Mouse (Mus musculus) lung, embryonic 15.5 days (tissue): ENCODE results near the gene Lmntd2. TPM values are rescaled to one million over a fixed set of nuclear protein-coding genes. Genes with fewer than 3 reads are reported as not detected.
A peak's percentile ranks its signal among the peaks of the same experiment; 100 is the strongest.
"Not testable (repeated sequence)": the region's sequence is repeated elsewhere in the genome, so short reads cannot be mapped to it uniquely, and the experiment has no call there.

Experiments used
- ATAC-seq: fragments of 200-750 bp; cut with Nextera tagmentation; 2 replicates; pipeline ENCODE4 v1.8.0; 2017; ENCODE audit warnings: moderate number of reproducible peaks, borderline replicate concordance; ENCODE audit not compliant: low FRiP score, low TSS enrichment; ENCODE audit errors: extremely low read depth
- H3K27ac ChIP-seq: fragments of 300-500 bp; sonication (generic); 2 replicates; pipeline ENCODE4 v1.5.1; 2015; ENCODE audit warnings: moderate library complexity, mild to moderate bottlenecking, inconsistent platforms
- H3K27me3 ChIP-seq: fragments of 300-500 bp; sonication (generic); 2 replicates; pipeline ENCODE4 v1.6.1; 2015; ENCODE audit warnings: inconsistent platforms
- H3K36me3 ChIP-seq: fragments of 300-500 bp; sonication (generic); 2 replicates; pipeline ENCODE4 v1.6.1; 2015; ENCODE audit warnings: inconsistent platforms
- H3K4me1 ChIP-seq: fragments of 300-500 bp; sonication (generic); 2 replicates; pipeline ENCODE4 v1.6.1; 2015; ENCODE audit warnings: inconsistent platforms
- H3K4me2 ChIP-seq: fragments of 300-500 bp; sonication (generic); 2 replicates; pipeline ENCODE4 v1.6.1; 2015; ENCODE audit warnings: inconsistent platforms, mild to moderate bottlenecking, moderate library complexity
- H3K4me3 ChIP-seq: fragments of 300-500 bp; sonication (generic); 2 replicates; pipeline ENCODE4 v1.5.1; 2015; ENCODE audit warnings: mild to moderate bottlenecking, inconsistent platforms
- H3K9ac ChIP-seq: fragments of 300-500 bp; sonication (generic); 2 replicates; pipeline ENCODE4 v1.6.1; 2015; ENCODE audit warnings: inconsistent platforms
- H3K9me3 ChIP-seq: fragments of 300-500 bp; sonication (generic); 2 replicates; pipeline ENCODE4 v1.6.1; 2016; ENCODE audit warnings: inconsistent platforms
- WGBS: fragments of 180-500 bp; shearing (Covaris S2); methylation state at CpG from one replicate; pipeline ENCODE4 v1.1.7; 2015; 5-methylcytosine and 5-hydroxymethylcytosine counted together
- polyA plus RNA-seq: library from polyadenylated mRNA; unstranded; fragments of >200 nt; fragmentation: Nextera tagmentation; extraction: Ambion mirVana; gene quantifications from 2 replicates; pipeline ENCODE4 v1.2.1, GENCODE M21; 2015

Gene Lmntd2
- 1.1 and 1.3 TPM in 2 replicates for polyA plus RNA-seq

DNA sequence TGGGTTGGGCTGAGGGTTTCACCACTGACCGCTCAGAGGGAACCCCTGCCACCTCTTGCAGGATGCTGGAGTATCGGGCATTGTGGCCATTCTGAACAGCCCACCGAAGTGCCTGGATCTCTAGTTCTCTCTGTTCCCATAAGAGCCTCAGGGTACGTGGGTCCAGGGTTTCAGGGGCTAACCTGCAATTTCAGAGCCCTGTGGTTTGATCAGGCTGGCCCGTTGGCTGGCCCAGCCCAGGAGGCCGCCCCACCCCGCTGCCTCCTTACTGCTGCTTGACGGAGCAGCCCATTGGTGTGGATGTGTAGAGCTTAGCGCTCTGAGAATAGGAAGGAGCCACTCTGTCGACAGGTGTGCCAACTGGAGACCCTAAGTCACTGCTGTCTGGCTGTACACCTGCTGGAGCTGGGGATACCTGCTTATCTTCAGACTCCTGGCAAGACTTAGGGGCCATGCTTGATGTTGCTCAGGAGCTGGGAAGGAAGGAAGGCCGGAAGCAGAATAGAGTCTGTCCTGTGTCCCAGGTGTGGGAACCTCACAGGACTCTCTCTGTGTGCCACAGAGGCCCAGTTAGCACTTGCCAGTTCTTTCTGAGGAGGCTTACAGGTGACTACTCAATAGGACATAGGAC lies at the start of gene Lmntd2:
TSS of gene Lmntd2 (minus strand) at position 476 of the 631 bp plus-strand sequence.
- WGBS: 82% methylated on average over 11 of the region's 11 CpGs

DNA sequence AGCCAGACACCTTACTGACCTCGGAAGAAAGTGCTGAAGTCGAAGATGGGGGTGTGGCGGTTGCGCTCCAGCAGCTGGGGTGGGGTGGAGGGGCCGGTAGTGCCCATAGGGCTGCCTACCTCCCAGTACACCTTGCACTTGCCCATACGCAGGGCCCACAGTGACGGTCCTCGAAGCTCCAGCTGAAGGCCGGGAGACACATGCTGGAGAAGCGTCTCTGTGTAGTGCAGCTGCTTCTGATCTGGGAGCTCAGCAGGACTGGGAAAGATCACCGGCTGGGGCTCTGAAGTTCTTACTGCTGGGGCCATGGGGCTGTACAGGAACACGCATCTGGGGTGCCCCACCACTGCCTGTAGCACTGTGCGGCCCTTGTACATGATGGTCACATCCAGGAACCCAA lies 49.8 kb upstream of the Lmntd2 start:
- peaks cover 54% of the 10 kb centered on the region for H3K36me3 ChIP-seq
- no peak overlapping the region for H3K9ac ChIP-seq
- 88% methylated on average over 13 of the region's 13 CpGs for WGBS

More for the DNA sequence above, at the start of gene Lmntd2:
- Histone ChIP-seq H3K36me3 (no peaks in the 10 kb centered on the region), H3K27me3 (no peaks in the 10 kb centered on the region), H3K9me3 (no peaks in the 10 kb centered on the region), H3K9ac (peak within 1 kb of the TSS; percentile 61), H3K4me3 (peak within 1 kb of the TSS; percentile 67), H3K4me1 (peaks cover 24% of the 10 kb centered on the region), H3K27ac (peak within 1 kb of the TSS; percentile 94), H3K4me2 (peak within 1 kb of the TSS; percentile 97)
- ATAC-seq: no peak

DNA sequence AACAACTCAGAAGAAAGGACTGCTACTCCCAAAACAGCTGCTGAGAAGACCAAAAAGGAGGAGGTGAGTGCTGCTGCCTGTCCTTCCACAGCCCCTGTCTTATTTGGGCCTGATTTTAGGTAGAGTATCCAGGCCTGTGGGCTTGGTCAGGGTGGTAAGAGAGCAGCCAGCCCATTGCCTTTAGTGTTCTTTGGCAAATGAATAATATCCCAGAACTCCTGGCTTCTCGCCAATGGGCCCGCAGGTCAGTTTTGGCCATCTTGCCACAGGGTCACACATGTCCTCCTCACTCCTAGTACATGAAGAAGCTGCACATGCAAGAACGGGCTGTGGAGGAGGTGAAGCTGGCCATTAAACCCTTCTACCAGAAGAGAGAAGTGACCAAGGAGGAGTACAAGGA lies 47.6 kb upstream of the Lmntd2 start:
- no peaks in the 10 kb centered on the region for H3K27me3 ChIP-seq
- no peaks in the 10 kb centered on the region for H3K9me3 ChIP-seq
- no peak overlapping the region for H3K4me3 ChIP-seq
- no peak for ATAC-seq
- 86% methylated on average over 3 of the region's 3 CpGs for WGBS
- H3K27ac ChIP-seq: no peak overlapping the region
- peaks cover 76% of the 10 kb centered on the region for H3K36me3 ChIP-seq
- peaks cover 12% of the 10 kb centered on the region for H3K4me1 ChIP-seq
- H3K4me2 ChIP-seq: no peak overlapping the region
- H3K9ac ChIP-seq: no peak overlapping the region

More for the DNA sequence above, 49.8 kb upstream of the Lmntd2 start:
- H3K4me3 ChIP-seq: no peak overlapping the region
- ATAC-seq: no peak
- H3K27ac ChIP-seq: no peak overlapping the region
- H3K27me3 ChIP-seq: no peaks in the 10 kb centered on the region
- H3K9me3 ChIP-seq: no peaks in the 10 kb centered on the region
- H3K4me1 ChIP-seq: peaks cover 12% of the 10 kb centered on the region
- H3K4me2 ChIP-seq: no peak overlapping the region

DNA sequence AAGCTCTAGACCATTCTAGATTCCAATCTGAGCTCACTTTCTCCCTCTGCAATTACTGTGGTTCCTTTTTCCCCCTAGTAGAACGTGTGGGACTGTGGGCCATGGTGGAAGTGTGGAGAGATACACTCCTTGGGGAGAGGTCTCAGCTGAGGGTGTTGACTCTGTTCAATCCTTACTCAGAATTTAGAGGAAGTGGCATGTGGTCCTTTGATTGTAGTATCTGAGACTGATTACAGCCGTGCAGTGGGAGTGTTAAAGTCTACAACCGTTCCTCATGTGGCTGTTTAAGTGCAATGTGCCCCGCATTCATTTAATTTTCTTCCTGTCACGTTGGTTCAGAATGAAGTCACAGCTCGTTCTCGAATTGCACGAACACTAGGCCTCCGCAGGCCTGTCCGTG lies 42.3 kb upstream of the Lmntd2 start:
- Histone ChIP-seq H3K9ac (no peak overlapping the region), H3K4me3 (no peak overlapping the region), H3K27me3 (no peaks in the 10 kb centered on the region), H3K9me3 (no peaks in the 10 kb centered on the region), H3K4me2 (no peak overlapping the region), H3K27ac (no peak overlapping the region), H3K4me1 (no peaks in the 10 kb centered on the region), H3K36me3 (peaks cover 89% of the 10 kb centered on the region)
- WGBS: 86% methylated on average over 10 of the region's 10 CpGs
- no peak for ATAC-seq

DNA sequence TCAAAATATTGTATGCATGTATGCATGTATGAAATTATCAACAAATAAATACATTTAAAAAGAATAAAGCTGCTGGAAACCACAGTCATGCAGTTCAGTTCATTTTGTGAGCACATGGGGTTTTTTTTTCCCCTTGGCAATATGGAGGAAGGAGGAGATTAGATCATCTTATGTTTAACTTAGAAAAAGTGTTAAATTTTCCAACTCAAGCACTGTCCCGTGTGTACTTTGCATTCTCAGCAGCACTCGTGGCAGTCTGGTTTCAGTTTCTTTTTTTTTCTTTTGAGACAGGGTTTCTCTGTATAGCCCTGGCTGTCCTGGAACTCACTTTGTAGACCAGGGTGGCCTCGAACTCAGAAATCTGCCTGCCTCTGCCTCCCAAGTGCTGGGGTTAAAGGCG lies 36.6 kb upstream of the Lmntd2 start:
- not testable (repeated sequence) for H3K27me3 ChIP-seq, H3K27ac ChIP-seq, H3K4me3 ChIP-seq, ATAC-seq, H3K9me3 ChIP-seq, H3K4me1 ChIP-seq, H3K4me2 ChIP-seq, H3K9ac ChIP-seq
- H3K36me3 ChIP-seq: peaks cover 88% of the 10 kb centered on the region
- WGBS: 75% methylated on average over 4 of the region's 4 CpGs

DNA sequence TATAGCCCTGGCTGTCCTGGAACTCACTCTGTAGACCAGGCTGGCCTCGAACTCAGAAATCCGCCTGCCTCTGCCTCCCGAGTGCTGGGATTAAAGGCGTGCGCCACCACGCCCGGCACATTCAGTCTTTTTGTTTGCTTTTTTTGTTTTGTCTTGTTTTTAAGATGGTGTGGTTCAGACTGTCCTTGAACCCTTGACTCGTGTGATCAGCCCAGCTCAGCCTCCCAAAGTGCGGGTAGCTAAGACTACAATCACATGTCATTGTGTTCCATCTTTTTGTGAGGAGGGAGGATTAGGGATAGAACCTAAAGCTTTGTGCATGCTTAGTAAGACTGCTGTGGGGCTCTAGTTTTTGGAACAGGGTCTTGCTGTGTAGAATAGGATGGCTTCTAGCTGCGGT lies 17.7 kb upstream of the Lmntd2 start:
- 93% methylated on average over 10 of the region's 10 CpGs for WGBS
- Histone ChIP-seq H3K4me1 (peaks cover 23% of the 10 kb centered on the region), H3K9me3 (no peaks in the 10 kb centered on the region), H3K27me3 (no peaks in the 10 kb centered on the region), H3K4me3 (no peak overlapping the region), H3K27ac (no peak overlapping the region), H3K9ac (no peak overlapping the region), H3K36me3 (peaks cover 51% of the 10 kb centered on the region), H3K4me2 (no peak overlapping the region)
- ATAC-seq: no peak

DNA sequence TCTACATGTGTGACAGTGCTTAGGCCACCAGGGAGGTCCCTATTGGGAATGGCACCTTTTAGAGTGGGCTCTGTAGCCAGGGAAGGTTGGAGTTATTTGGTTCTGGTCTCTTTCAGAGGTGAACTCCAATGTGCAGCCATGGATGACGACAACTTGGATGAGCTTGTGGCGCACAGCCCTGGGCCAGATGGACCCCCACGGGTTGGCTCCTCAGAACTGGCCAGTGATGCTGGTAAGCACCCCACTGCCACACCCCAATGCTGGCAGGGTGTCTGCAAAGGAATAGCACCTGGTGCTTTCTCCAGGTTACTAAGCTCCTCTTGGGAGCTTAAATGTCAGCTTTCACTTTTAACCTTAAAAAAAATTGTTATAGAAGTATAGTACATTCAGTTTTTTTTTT lies 17.2 kb upstream of the Lmntd2 start:
- WGBS: 95% methylated on average over 3 of the region's 3 CpGs
- Histone ChIP-seq H3K9ac (no peak overlapping the region), H3K4me2 (no peak overlapping the region), H3K9me3 (no peaks in the 10 kb centered on the region), H3K4me1 (peaks cover 23% of the 10 kb centered on the region), H3K36me3 (peaks cover 49% of the 10 kb centered on the region), H3K4me3 (no peak overlapping the region), H3K27me3 (no peaks in the 10 kb centered on the region), H3K27ac (no peak overlapping the region)
- no peak for ATAC-seq

DNA sequence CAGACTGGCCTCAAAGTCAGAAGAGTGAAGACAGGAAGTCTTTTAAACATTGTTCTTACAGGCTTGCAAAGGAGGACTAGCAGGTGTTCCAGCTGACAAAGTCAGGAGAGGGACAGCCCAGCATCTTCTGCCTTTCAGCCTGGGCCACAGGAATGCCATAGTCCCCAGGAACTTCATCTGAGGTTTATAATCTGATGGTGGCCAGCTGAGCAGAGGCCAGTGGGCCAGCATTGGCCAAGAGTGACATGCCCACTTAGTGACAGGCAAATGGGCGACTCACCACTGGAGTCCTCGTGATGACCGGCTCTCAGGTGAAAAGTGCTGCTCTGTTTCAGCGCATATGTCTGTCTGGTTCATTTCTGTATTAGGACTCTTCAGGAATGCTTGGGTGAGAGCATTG lies 16.7 kb upstream of the Lmntd2 start:
- peaks cover 23% of the 10 kb centered on the region for H3K4me1 ChIP-seq
- H3K9me3 ChIP-seq: no peaks in the 10 kb centered on the region
- peaks cover 44% of the 10 kb centered on the region for H3K36me3 ChIP-seq
- no peak overlapping the region for H3K27ac ChIP-seq
- 0 out of 2 replicates have a peak overlapping the region, but pooled peaks have one; percentile 94 for H3K4me3 ChIP-seq
- ATAC-seq: no peak
- 88% methylated on average over 4 of the region's 4 CpGs for WGBS
- H3K9ac ChIP-seq: peak overlapping the region; percentile 95; the same call in 1 of the 2 replicates
- peak overlapping the region; percentile 80; the same call in 1 of the 2 replicates for H3K4me2 ChIP-seq
- no peaks in the 10 kb centered on the region for H3K27me3 ChIP-seq

DNA sequence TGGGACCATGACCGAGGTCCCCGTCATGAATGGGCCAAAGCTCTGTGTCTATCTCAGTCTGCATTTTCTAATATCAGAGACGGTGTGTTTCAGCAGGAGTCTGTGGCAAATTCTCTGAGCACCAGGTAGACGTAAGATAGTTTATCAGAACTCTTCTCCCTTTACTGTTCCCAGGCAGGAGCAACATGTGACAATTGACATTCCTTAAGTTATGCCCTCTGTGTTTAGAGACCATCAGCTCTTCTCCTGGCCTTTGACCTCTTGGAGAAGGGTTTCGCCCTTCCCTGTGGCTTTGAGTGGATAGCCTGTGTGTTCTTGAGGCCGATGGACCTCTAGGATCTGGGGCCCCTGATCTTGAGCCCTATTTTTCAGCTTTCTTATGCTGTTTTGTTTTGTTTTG lies 15.8 kb upstream of the Lmntd2 start:
- peak overlapping the region; percentile 80 for H3K4me2 ChIP-seq
- WGBS: 38% methylated on average over 6 of the region's 6 CpGs
- peak overlapping the region; percentile 94 for H3K4me3 ChIP-seq
- no peaks in the 10 kb centered on the region for H3K9me3 ChIP-seq
- no peak for ATAC-seq
- peak overlapping the region; percentile 95 for H3K9ac ChIP-seq
- H3K27ac ChIP-seq: no peak overlapping the region
- H3K27me3 ChIP-seq: no peaks in the 10 kb centered on the region
- peaks cover 23% of the 10 kb centered on the region for H3K4me1 ChIP-seq
- peaks cover 35% of the 10 kb centered on the region for H3K36me3 ChIP-seq

DNA sequence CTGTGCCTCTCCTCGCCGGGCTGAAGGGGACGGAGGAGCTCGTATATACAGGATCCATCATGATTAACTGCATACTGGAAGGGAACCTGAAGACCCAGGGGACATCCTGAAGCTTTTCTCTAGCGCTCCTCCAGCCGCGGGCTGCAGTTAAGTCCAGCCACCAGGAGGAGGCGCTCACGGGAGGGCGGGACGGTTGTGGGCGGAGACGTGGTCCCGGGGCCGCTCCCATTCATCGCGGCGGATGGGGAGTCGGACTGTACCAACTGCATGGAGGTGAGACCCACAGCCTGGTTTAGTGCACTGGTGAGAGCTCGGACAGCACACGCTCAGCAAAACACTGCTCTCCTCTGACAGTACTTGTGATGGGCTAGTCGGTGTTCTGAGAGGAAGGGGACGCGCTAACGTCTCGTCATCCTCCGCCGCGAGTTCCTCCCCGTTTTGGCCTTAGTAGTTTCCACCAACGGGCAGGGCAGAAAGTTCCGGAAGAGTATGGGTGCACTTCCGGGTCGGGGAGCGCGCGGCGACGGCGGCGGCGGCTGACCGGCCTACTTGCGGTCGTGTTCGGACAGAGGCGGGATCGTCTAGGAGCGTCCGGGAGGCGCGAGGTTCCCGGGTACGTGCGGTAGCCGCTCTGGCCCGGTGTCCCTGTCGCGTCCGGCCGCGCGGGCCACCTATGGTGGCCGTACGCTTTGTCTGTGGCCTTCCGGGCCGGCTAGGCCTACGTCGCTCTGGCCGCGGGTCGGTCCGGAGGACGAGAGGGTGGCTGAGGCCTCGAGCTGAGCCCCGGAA lies 14.6 kb upstream of the Lmntd2 start, which contains the start of gene Phrf1:
TSS of gene Phrf1 (plus strand) at position 506 of the 789 bp plus-strand sequence.
- peaks cover 23% of the 10 kb centered on the region for H3K4me1 ChIP-seq
- peak within 1 kb of the TSS; percentile 80 for H3K4me2 ChIP-seq
- H3K27me3 ChIP-seq: no peaks in the 10 kb centered on the region
- WGBS: under 1% methylated on average over 76 of the region's 76 CpGs
- H3K9me3 ChIP-seq: no peaks in the 10 kb centered on the region
- H3K9ac ChIP-seq: peak within 1 kb of the TSS; percentile 95
- peak within 1 kb of the TSS; percentile 95 for H3K27ac ChIP-seq
- peak within 1 kb of the TSS; percentile 94 for H3K4me3 ChIP-seq
- ATAC-seq: peak; percentile 92
- H3K36me3 ChIP-seq: peaks cover 24% of the 10 kb centered on the region

DNA sequence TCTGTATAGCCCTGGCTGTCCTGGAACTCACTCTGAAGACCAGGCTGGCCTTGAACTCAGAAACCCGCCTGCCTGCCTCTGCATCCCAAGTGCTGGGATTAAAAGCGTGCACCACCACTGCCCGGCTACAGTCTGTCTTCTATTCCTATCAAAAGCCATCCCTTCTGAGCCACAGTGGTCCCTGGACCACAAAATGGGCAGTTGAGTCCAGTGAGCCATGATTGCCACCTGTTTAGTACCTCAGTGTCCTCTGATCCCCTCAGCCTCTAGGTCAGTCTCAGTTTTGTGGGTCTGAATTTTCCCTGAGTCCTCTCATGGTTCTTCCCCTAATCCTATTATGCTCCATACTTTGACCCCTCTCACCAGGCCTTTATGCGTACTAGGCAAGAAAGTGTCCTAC lies 13.9 kb upstream of the Lmntd2 start:
- H3K4me3 ChIP-seq: peak overlapping the region; percentile 94; the same call in 1 of the 2 replicates
- H3K36me3 ChIP-seq: peaks cover 18% of the 10 kb centered on the region
- H3K4me1 ChIP-seq: peaks cover 29% of the 10 kb centered on the region
- 82% methylated on average over 4 of the region's 4 CpGs for WGBS
- no peak overlapping the region for H3K9ac ChIP-seq
- peak overlapping the region; percentile 2; the same call in 1 of the 2 replicates for H3K4me2 ChIP-seq
- H3K9me3 ChIP-seq: no peaks in the 10 kb centered on the region
- H3K27ac ChIP-seq: no peak overlapping the region
- ATAC-seq: no peak
- no peaks in the 10 kb centered on the region for H3K27me3 ChIP-seq

DNA sequence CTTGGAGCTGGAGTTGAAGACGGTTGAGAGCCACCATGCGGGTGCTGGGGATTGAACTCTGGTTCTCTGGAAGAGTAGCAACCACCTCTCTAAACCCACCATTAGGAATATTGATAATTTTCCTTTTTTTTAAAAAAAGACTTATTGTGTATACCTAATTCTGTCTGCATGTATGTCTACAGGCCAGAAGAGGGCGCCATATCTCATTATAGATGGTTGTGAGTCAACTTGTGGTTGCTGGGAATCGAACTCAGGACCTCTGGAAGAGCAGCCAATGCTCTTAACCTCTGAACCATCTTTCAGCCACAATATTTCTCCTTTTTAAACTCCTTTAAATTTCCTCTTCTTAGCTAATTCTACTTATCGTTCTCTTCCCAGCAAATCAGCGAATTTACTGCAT lies 12.7 kb upstream of the Lmntd2 start:
- Histone ChIP-seq H3K27me3 (no peaks in the 10 kb centered on the region), H3K4me3 (no peak overlapping the region), H3K27ac (no peak overlapping the region), H3K4me1 (peaks cover 37% of the 10 kb centered on the region), H3K9me3 (no peaks in the 10 kb centered on the region), H3K9ac (no peak overlapping the region), H3K4me2 (no peak overlapping the region), H3K36me3 (peaks cover 5% of the 10 kb centered on the region; the same call in 1 of the 2 replicates)
- no peak for ATAC-seq
- 79% methylated on average over 6 of the region's 6 CpGs for WGBS
